Mouse (Mus musculus) midbrain, postnatal 0 days (tissue): ENCODE results near the gene Tmem50b. TPM values are rescaled to one million over a fixed set of nuclear protein-coding genes. Genes with fewer than 3 reads are reported as not detected.

Experiments used
- ATAC-seq: fragments of 200-750 bp; cut with Nextera tagmentation; 2 replicates; pipeline ENCODE4 v1.8.0; 2017; ENCODE audit warnings: moderate number of reproducible peaks, mild to moderate bottlenecking, moderate TSS enrichment, moderate library complexity; ENCODE audit not compliant: low FRiP score
- DNase-seq: peaks from one replicate; pipeline ENCODE4 v3.0.0-alpha.2; 2015; ENCODE audit warnings: low spot score
- H3K27ac ChIP-seq: fragments of 300-500 bp; sonication (generic); 2 replicates; pipeline ENCODE4 v1.5.1; 2014; ENCODE audit warnings: low read depth, mild to moderate bottlenecking, low read length, mixed read lengths
- H3K27me3 ChIP-seq: fragments of 300-500 bp; sonication (generic); 2 replicates; pipeline ENCODE4 v1.6.1; 2014; ENCODE audit warnings: low read length, control low read depth, mixed read lengths; ENCODE audit not compliant: insufficient read depth
- H3K36me3 ChIP-seq: fragments of 300-500 bp; sonication (generic); 2 replicates; pipeline ENCODE4 v1.6.1; 2014; ENCODE audit warnings: low read length, control low read depth, mixed read lengths; ENCODE audit not compliant: insufficient read depth
- H3K4me1 ChIP-seq: fragments of 300-500 bp; sonication (generic); 2 replicates; pipeline ENCODE4 v1.6.1; 2014; ENCODE audit warnings: mild to moderate bottlenecking, control low read depth, antibody characterized with exemption, low read length, mixed read lengths; ENCODE audit not compliant: insufficient read depth
- H3K4me2 ChIP-seq: fragments of 300-500 bp; sonication (generic); 2 replicates; pipeline ENCODE4 v1.6.1; 2014; ENCODE audit warnings: low read depth, mild to moderate bottlenecking, low read length, mixed read lengths; ENCODE audit not compliant: poor library complexity, severe bottlenecking
- H3K4me3 ChIP-seq: fragments of 300-500 bp; sonication (generic); 2 replicates; pipeline ENCODE4 v1.5.1; 2014; ENCODE audit warnings: low read depth, mild to moderate bottlenecking, low read length, moderate library complexity
- H3K9ac ChIP-seq: fragments of 300-500 bp; sonication (generic); replicated peaks from 2 replicates; pipeline ENCODE4 v1.6.1; 2014; ENCODE audit warnings: mild to moderate bottlenecking, low read length, moderate library complexity, mixed read lengths; ENCODE audit not compliant: poor library complexity, severe bottlenecking
- H3K9me3 ChIP-seq: fragments of 300-500 bp; sonication (generic); 2 replicates; pipeline ENCODE4 v1.6.1; 2016; ENCODE audit warnings: low read length, control low read depth
- CTCF ChIP-seq: IDR thresholded peaks from 2 replicates; pipeline ENCODE4 v1.5.1; 2016; ENCODE audit warnings: antibody characterized with exemption, mild to moderate bottlenecking
- WGBS: fragments of 180-500 bp; shearing (Covaris S2); extraction: QIAGEN DNeasy Blood & Tissue Kit; methylation state at CpG from one replicate; pipeline ENCODE4 v1.1.7; 2014; 5-methylcytosine and 5-hydroxymethylcytosine counted together
- polyA plus RNA-seq: library from polyadenylated mRNA; unstranded; fragments of >200 nt; fragmentation: Nextera tagmentation; extraction: Ambion mirVana; gene quantifications from 2 replicates; pipeline ENCODE4 v1.2.1, GENCODE M21; 2015
- total RNA-seq: library from RNA; depleted of rRNA; stranded (reverse); fragments of >200 nt; gene quantifications from 2 replicates; pipeline ENCODE4 v1.2.3, GENCODE M21; 2014

The Tmem50b gene
- total and polyA plus RNA-seq, 2 experiments from 2014 or later = 78.2 to 103 TPM

DNA sequence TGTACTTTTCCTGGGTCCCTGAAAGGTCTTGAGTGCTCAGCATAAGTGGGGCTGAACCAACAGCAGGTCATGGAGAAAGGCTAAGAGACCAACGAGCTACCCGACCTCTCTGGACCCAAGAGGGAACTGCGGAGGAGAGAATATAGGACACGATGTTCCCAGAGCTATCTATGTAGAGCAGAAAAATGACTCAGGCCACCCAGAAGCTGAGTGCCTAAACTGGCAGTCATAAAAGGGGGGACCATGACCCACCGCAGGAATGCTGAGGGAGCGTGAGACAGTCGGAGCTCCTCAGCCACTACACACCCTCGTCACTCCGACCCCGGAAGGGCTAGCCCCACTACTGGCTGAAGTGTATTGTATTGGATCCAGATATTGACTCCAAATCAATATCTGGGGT lies 28.6 kb downstream of the Tmem50b start:
- no peaks in the 10 kb centered on the region for H3K9me3 ChIP-seq
- no peak overlapping the region for H3K27ac ChIP-seq
- H3K9ac ChIP-seq = no peak overlapping the region
- TF ChIP-seq CTCF = no peak
- 0 out of 2 replicates have a peak, but pooled peaks cover 5% of the 10 kb centered on the region for H3K36me3 ChIP-seq
- no peaks in the 10 kb centered on the region for H3K4me1 ChIP-seq
- no peaks in the 10 kb centered on the region for H3K27me3 ChIP-seq
- no peak for ATAC-seq
- no peak for DNase-seq
- H3K4me2 ChIP-seq = no peak overlapping the region
- 88% methylated on average over 10 of the region's 10 CpGs for WGBS
- H3K4me3 ChIP-seq = no peak overlapping the region

DNA sequence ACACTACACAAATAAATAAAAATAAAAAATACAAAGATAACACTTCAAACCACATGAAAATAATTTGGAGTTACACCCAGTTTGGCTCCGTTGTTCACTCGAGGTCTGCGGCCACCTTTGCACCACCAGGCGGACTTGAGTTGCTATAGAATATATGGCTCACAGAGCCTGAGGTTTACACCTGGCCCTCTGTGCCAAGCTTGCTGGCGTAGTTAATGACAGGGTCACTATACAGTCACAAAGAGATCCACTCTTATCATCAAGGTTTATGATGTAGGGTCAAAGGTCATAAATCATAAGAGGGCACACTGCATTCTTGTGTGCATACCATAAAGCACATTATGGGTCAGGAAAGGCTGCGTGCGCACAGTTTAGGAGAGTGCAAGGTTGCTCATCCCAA lies 31.6 kb downstream of the Tmem50b start:
- no peak for TF ChIP-seq CTCF
- no peak overlapping the region for H3K27ac ChIP-seq
- no peaks in the 10 kb centered on the region for H3K9me3 ChIP-seq
- peaks cover 25% of the 10 kb centered on the region; the same call in 1 of the 2 replicates for H3K36me3 ChIP-seq
- no peak overlapping the region for H3K4me3 ChIP-seq
- ATAC-seq = no peak
- H3K27me3 ChIP-seq = no peaks in the 10 kb centered on the region
- whole genome bisulfite sequencing = 95% methylated on average over 7 of the region's 7 CpGs
- H3K4me1 ChIP-seq = no peaks in the 10 kb centered on the region
- H3K9ac ChIP-seq = no peak overlapping the region
- no peak for DNase-seq
- H3K4me2 ChIP-seq = no peak overlapping the region

DNA sequence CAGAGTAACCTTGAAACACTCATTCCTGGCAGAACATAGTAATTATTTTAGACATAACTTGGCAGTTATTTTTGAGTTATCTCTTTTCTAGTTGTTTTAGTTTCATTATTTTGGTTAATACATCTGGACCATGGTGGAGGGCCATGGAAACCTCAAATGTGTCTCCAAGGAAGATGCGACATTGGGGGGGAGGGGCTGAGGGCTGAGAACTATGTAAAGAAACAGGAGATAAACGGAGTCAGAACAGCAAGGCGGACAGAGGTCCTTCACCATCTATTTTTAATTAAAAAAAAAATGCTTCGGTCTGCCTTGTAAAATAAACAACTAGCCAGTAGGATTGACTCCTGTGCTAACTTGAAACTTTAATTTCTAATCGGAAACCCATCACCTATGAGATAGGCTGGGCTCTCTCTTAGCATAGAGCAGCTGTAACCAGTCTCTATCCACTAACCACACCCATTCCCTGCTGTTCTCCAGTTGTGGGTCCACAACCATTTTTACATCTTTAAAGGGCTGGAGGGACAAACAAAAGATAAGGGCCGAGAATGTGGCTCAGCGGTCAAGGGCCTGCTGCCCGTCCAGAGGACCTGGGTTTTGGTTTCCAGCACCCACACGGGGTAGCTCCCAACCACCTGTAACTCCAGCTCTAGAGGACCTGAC lies 32.2 kb downstream of the Tmem50b start:
- no peak overlapping the region for H3K4me2 ChIP-seq
- 76% methylated on average over 9 of the region's 9 CpGs for WGBS
- peaks cover 25% of the 10 kb centered on the region; the same call in 1 of the 2 replicates for H3K36me3 ChIP-seq
- H3K27ac ChIP-seq = no peak overlapping the region
- H3K9me3 ChIP-seq = no peaks in the 10 kb centered on the region
- DNase-seq (no peak), ATAC-seq (no peak)
- no peak overlapping the region for H3K4me3 ChIP-seq
- TF ChIP-seq CTCF = no peak
- H3K27me3 ChIP-seq = no peaks in the 10 kb centered on the region
- H3K9ac ChIP-seq = no peak overlapping the region
- H3K4me1 ChIP-seq = no peaks in the 10 kb centered on the region

DNA sequence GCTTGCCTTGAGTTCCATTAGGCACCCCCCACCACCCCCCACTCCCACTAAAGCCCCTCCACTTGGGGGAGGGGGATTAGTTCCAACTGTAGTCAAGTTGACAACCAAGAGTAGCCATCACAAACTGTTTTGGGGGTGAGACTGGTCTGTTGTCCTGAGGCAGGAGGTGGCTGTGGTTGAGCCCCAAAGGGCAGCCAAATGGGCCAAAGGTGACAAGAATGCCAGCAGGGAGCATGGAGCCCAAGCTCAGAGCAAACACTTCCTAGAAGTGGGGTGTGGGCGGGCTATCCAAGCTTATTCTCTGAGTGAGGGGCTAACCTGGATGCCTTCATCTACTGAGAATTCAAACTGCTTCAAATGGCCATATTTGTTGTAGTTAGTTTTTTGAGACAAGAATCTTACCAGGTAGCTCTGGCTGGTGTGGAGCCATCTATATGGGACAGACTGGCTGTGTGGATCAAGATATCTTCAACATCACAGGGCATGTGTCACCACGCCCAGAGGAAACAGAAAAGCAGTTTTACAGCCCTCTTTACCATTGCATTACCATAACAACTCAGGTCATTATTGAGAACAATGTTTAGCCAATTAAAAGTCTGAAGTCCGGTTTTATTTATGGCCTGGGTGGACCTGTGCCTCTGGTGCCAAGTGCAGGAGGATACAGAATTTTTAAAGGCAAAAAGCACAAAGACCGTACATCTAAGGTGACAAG lies 32.9 kb downstream of the Tmem50b start:
- H3K4me3 ChIP-seq = no peak overlapping the region
- no peaks in the 10 kb centered on the region for H3K27me3 ChIP-seq
- H3K4me2 ChIP-seq = no peak overlapping the region
- 89% methylated on average over 4 of the region's 4 CpGs for whole genome bisulfite sequencing
- no peaks in the 10 kb centered on the region for H3K9me3 ChIP-seq
- ATAC-seq (no peak), DNase-seq (no peak)
- peaks cover 26% of the 10 kb centered on the region; the same call in 1 of the 2 replicates for H3K36me3 ChIP-seq
- no peak overlapping the region for H3K27ac ChIP-seq
- no peaks in the 10 kb centered on the region for H3K4me1 ChIP-seq
- TF ChIP-seq CTCF = no peak
- H3K9ac ChIP-seq = no peak overlapping the region

DNA sequence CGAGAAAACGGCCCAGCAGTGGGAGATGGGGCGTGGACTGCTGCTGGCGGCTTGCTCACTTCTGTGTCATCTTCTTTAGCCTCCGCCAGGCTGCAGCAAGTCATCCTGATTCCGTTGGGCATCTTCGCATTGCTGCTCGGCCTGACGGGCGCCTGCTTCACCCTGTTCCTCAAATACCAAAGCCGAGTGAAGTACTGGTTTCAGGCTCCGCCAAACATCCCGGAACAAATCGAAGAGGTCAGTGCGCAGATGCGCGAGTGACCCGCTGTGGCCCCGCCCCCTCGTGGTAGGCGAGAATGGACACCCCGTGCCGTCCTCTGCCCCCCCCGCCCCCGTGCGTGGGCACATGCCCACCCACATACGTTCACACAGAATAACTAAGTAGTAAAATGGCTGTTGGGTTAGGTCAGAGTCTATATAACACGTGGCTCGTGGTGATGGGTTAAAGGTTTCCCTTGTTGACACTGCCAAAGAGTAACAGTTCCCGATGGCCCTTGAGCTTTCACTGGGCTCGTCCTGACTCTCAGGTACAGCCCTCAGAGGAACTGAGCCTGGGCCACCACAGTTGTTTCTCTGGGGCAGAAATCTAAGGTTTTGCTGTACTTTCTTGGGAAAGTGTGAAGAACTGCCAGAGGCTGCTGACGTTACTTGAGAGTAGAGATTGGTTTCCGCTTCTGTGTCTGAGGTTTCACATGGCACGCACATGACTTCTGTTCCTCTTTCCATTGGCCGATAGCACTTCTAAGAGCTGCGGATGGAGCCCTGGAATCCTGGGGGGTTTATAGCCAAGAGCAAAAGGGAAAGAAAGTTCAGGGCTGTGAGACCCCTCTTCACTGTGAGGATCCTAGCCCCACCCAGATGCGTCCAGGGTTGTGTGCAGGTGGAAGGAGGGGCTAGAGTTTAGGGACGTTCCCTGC lies 35.8 kb downstream of the Tmem50b start:
- no peak overlapping the region for H3K4me3 ChIP-seq
- H3K4me2 ChIP-seq = no peak overlapping the region
- WGBS = 69% methylated on average over 38 of the region's 38 CpGs
- no peaks in the 10 kb centered on the region for H3K4me1 ChIP-seq
- H3K27me3 ChIP-seq = no peaks in the 10 kb centered on the region
- no peak for DNase-seq
- TF ChIP-seq CTCF = no peak
- no peak overlapping the region for H3K27ac ChIP-seq
- no peak for ATAC-seq
- no peaks in the 10 kb centered on the region for H3K9me3 ChIP-seq
- H3K9ac ChIP-seq = no peak overlapping the region
- H3K36me3 ChIP-seq = peaks cover 42% of the 10 kb centered on the region
